8 mouse cellular contexts compared by ENCODE assay signal in the genomic region with DNA sequence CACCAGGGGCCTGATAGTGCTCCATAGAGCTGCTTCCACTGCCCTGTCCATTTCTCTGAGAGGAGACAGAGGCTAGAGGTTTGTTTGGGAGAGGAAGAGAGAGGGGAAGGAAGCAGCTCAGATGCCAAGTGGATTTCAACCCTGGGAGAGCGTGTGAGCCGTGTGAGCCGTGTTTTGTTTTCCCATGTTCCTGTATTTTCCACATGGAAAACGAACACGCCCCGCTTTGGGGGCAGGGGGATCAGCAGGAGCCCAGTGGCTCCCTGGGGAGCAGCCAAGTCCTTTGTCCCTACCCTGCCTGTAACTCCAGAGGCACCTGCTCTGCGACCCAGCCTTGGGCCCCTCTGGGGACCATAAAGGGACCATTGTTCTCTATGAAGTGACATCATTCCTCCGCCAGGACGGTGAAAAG. TPM values are rescaled to one million over a fixed set of nuclear protein-coding genes. Genes with fewer than 3 reads are reported as not detected.
DNase-seq lines count a peak whose midpoint lies in the region; ATAC-seq and TF ChIP-seq lines count a peak whose summit lies in the region.

No protein-coding gene starts in this region.

- peak; percentile 91 for DNase-seq in Muller cell, postnatal 12 days (ENCODE audit: inconsistent ontology term)
- DNase-seq in forebrain, embryonic 10.5 days (ENCODE audit: extremely low spot score, low spot score), result peak; percentile 70
- peak; percentile 31 for DNase-seq in midbrain, postnatal 0 days (ENCODE audit: low spot score)
- no peak for DNase-seq in natural killer cell, adult 2 months (ENCODE audit: low spot score in 2 of 2)
- DNase-seq in urinary bladder, postnatal 14 days (ENCODE audit: low spot score), result no peak
- DNase-seq in yolk sac, embryonic 10.5 days (ENCODE audit: low spot score), result no peak

- 0 out of 2 replicates have a peak overlapping the region, but pooled peaks have one; percentile 24 for H3K9ac ChIP-seq in hindbrain, embryonic 12.5 days
- H3K9ac ChIP-seq in limb, embryonic 15.5 days, result no peak overlapping the region
- H3K9ac ChIP-seq in midbrain, postnatal 0 days (replicated peaks; ENCODE audit: low read length, poor library complexity, severe bottlenecking), result no peak overlapping the region

- WGBS in forebrain, embryonic 10.5 days, result 6% methylated on average over 9 of the region's 9 CpGs
- 14% methylated on average over 9 of the region's 9 CpGs for WGBS in hindbrain, embryonic 12.5 days
- WGBS in limb, embryonic 15.5 days, result 39% methylated on average over 9 of the region's 9 CpGs
- 14% methylated on average over 9 of the region's 9 CpGs for WGBS in midbrain, postnatal 0 days

- peaks cover 70% of the 10 kb centered on the region for H3K4me1 ChIP-seq in forebrain, embryonic 10.5 days
- H3K4me1 ChIP-seq in hindbrain, embryonic 12.5 days, result peaks cover 26% of the 10 kb centered on the region
- H3K4me1 ChIP-seq in limb, embryonic 15.5 days, result peaks cover 58% of the 10 kb centered on the region
- peaks cover 9% of the 10 kb centered on the region; the same call in 1 of the 2 replicates for H3K4me1 ChIP-seq in midbrain, postnatal 0 days (ENCODE audit: insufficient read depth, low read length)

- TF ChIP-seq CTCF in midbrain, postnatal 0 days (IDR thresholded peaks at IDR 0.05), result no peak

- peak overlapping the region; percentile 95 for H3K27ac ChIP-seq in forebrain, embryonic 10.5 days
- peak overlapping the region; percentile 86 for H3K27ac ChIP-seq in hindbrain, embryonic 12.5 days
- H3K27ac ChIP-seq in limb, embryonic 15.5 days, result peak overlapping the region; percentile 86
- peak overlapping the region; percentile 27 for H3K27ac ChIP-seq in midbrain, postnatal 0 days (ENCODE audit: low read depth, low read length)

- no peak overlapping the region for H3K4me2 ChIP-seq in hindbrain, embryonic 12.5 days (replicated peaks)
- no peak overlapping the region for H3K4me2 ChIP-seq in limb, embryonic 15.5 days
- no peak overlapping the region for H3K4me2 ChIP-seq in midbrain, postnatal 0 days (ENCODE audit: low read depth, low read length, poor library complexity, severe bottlenecking)

- H3K9me3 ChIP-seq in forebrain, embryonic 10.5 days, result no peaks in the 10 kb centered on the region
- no peaks in the 10 kb centered on the region for H3K9me3 ChIP-seq in hindbrain, embryonic 12.5 days (replicated peaks)
- no peaks in the 10 kb centered on the region for H3K9me3 ChIP-seq in limb, embryonic 15.5 days
- no peaks in the 10 kb centered on the region for H3K9me3 ChIP-seq in midbrain, postnatal 0 days (ENCODE audit: low read length)

- H3K36me3 ChIP-seq in forebrain, embryonic 10.5 days (replicated peaks), result no peaks in the 10 kb centered on the region
- H3K36me3 ChIP-seq in hindbrain, embryonic 12.5 days, result no peaks in the 10 kb centered on the region
- H3K36me3 ChIP-seq in limb, embryonic 15.5 days, result no peaks in the 10 kb centered on the region
- no peaks in the 10 kb centered on the region for H3K36me3 ChIP-seq in midbrain, postnatal 0 days (ENCODE audit: insufficient read depth, low read length)

- H3K27me3 ChIP-seq in forebrain, embryonic 10.5 days (ENCODE audit: poor library complexity, severe bottlenecking), result peaks cover 23% of the 10 kb centered on the region
- H3K27me3 ChIP-seq in hindbrain, embryonic 12.5 days, result peaks cover 22% of the 10 kb centered on the region
- H3K27me3 ChIP-seq in limb, embryonic 15.5 days, result peaks cover 12% of the 10 kb centered on the region; the same call in 1 of the 2 replicates
- H3K27me3 ChIP-seq in midbrain, postnatal 0 days (ENCODE audit: insufficient read depth, low read length), result no peaks in the 10 kb centered on the region

- peak; percentile 80 for ATAC-seq in hindbrain, embryonic 12.5 days (ENCODE audit: low FRiP score)
- ATAC-seq in limb, embryonic 15.5 days (ENCODE audit: insufficient number of reproducible peaks, low FRiP score, low TSS enrichment, low read depth), result no peak
- no peak for ATAC-seq in midbrain, postnatal 0 days (ENCODE audit: low FRiP score)

- peak overlapping the region; percentile 7 for H3K4me3 ChIP-seq in forebrain, embryonic 10.5 days
- H3K4me3 ChIP-seq in hindbrain, embryonic 12.5 days, result no peak overlapping the region
- H3K4me3 ChIP-seq in limb, embryonic 15.5 days, result no peak overlapping the region
- no peak overlapping the region for H3K4me3 ChIP-seq in midbrain, postnatal 0 days (ENCODE audit: low read depth, low read length)

RNA-seq across cellular contexts. Expression of gene Crybb3, which starts 51.7 kb away (rescaled TPM):
- polyA plus RNA-seq in forebrain, embryonic 10.5 days (2016; fragmentation: Nextera tagmentation; extraction: Ambion mirVana), result 1.0 TPM in 2 replicates
- polyA plus RNA-seq in hindbrain, embryonic 12.5 days (2016; fragmentation: Nextera tagmentation; extraction: Ambion mirVana), result 0.74 and 0.81 TPM in 2 replicates
- polyA plus RNA-seq in limb, embryonic 15.5 days (2015; fragmentation: Nextera tagmentation; extraction: Ambion mirVana), result 1.0 and 1.8 TPM in 2 replicates
- 1.4 and 3.0 TPM in 2 replicates for total RNA-seq in midbrain, postnatal 0 days (2014; rRNA removed)
- polyA plus RNA-seq in midbrain, postnatal 0 days (2015; fragmentation: Nextera tagmentation; extraction: Ambion mirVana), result 2.2 and 3.1 TPM in 2 replicates

Comparison
In these comparisons a context has a peak if more than half of its experiments do, and no peak if none do; other contexts are left out.
1. DNase-seq: peak in Muller cell, postnatal 12 days (single experiment), forebrain, embryonic 10.5 days (single experiment) and midbrain, postnatal 0 days (single experiment); none in natural killer cell, adult 2 months (0 of 2), urinary bladder, postnatal 14 days (single experiment) and yolk sac, embryonic 10.5 days (single experiment).
2. H3K27ac ChIP-seq: peak in every context shown above with its lines; median percentile 95 in forebrain, embryonic 10.5 days; 86 in hindbrain, embryonic 12.5 days; 86 in limb, embryonic 15.5 days; 27 in midbrain, postnatal 0 days.